Mouse (Mus musculus): ENCODE results near the gene Rbm4b.

- TF ChIP-seq CTCF (IDR thresholded peaks at IDR 0.05; ENCODE audit: control insufficient read depth, insufficient read depth, insufficient replicate concordance, low read depth, low read length), result no peak
- TF ChIP-seq POLR2A (IDR thresholded peaks at IDR 0.05; ENCODE audit: control insufficient read depth, low read depth, low read length), result no peak
Measured at GRCm38 (mm10) chr19:4741482-4741881, 14.8 kb upstream of the Rbm4b start.
